Mouse (Mus musculus) large intestine, adult 2 months (tissue): Measurements from ENCODE around the gene Aifm2. TPM values are rescaled to one million over a fixed set of nuclear protein-coding genes. Genes with fewer than 3 reads are reported as not detected.

ENCODE experiments used
- DNase-seq: peaks from one replicate; pipeline ENCODE4 v3.0.0-alpha.2; 2012; ENCODE audit warnings: low read depth, low spot score
- WGBS: fragments of 180-500 bp; shearing (Covaris S2); methylation state at CpG from one replicate; pipeline ENCODE4 v1.1.7; 2018; 5-methylcytosine and 5-hydroxymethylcytosine counted together
- polyA plus RNA-seq: library from polyadenylated mRNA; depleted of rRNA; stranded (reverse); fragments of >200 nt; gene quantifications from 2 replicates; pipeline ENCODE4 v1.2.3, GENCODE M21; 2012; rRNA removed

The Aifm2 gene
- polyA plus RNA-seq = 9.8 and 13.9 TPM in 2 replicates

DNA sequence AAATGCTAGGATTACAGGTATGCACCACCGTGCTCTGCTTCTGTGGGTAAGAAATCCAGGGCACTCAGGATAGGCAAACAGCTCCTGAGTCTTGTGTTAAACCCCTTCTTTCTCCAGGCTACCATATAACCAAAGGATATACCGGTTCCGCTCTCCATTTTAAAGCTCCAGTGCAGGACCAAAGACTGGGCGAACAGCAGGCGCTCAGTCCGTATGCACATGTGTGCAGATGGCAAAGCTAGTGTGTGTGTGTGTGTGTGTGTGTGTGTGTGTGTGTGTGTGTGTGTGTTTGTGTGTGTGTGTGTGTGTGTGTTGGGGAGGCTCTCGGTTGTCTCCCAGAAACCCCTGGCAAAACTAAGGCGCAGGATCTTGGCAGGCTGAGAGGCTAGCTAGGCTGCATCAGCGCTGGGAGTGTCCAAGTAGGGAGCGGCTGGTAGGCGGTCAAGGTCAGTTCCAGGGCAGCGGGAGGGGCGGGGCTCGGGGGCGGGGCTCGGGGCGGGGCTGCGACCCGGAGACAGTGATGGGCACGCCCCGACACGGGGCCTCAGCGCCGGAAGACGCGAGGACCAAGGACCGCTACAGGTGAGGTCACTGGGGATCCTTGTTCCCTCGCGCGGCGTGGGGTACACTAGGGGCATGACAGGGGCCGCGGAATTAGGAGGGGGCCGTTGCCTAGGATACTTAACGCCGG, at the start of gene Aifm2:
TSS of gene Aifm2 (plus strand) at position 493 of the 691 bp plus-strand sequence.
- peak; percentile 47 for DNase-seq
- WGBS = 7% methylated on average over 34 of the region's 36 CpGs

DNA sequence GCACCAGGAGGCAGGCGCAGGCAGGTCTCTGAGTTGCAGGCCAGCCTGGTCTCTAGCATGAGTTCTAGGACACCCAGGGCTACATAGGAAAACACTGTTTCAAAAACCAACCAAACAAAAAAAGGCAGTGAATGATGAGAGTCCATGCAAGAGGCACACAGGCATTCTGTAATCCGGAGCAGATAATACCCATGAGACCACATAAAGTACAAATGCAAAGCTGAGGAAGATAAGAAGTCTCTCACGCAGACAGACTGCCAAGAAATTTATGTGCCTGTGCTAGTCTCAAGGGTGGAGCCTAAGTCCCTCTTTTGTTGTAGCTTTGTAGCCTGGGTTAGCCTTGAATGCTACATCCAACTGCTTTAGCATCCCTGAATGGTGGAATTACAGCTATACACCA, 49.4 kb upstream of the Aifm2 start:
- DNase-seq = no peak
- 86% methylated on average over 3 of the region's 3 CpGs for WGBS

DNA sequence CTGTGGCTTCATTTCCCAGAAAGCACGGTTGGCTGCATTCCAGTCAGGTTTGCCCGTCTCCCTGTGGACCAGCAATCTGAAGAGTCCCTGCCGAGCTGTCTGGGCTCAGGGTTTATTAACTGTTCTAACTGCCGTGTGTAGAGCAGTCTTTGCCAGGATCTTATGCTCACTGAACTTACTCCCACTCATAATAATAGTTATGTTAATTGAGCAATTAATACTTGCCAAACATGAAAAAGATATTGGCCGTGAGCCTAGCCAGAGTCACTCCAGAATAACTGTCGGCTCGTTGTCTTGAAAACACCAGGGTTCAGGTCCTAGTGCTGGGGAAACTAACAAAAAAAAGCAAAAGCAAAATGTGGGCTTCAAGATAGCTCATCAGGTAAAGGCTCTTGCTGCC, 45.8 kb upstream of the Aifm2 start:
- no peak for DNase-seq
- WGBS = 85% methylated on average over 7 of the region's 7 CpGs

DNA sequence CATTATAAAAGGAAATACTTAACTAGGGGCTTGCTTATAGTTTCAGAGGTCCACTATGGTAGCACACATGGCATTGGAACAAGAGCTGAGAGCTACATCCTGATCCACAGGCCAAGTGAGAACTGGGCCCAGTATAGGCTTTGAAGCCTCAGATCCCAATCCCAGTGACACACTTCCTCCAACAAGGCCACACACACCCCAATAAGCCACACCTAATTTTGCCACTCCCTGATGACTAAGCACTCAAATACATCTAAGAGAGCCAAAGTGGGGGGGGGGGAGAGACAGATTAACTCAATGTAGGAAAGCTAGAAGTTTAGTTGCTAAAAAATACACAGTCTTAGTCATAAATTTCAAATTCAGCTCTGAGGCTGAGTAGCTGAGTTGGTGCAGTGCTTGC, 45.2 kb upstream of the Aifm2 start:
- DNase-seq = no peak

DNA sequence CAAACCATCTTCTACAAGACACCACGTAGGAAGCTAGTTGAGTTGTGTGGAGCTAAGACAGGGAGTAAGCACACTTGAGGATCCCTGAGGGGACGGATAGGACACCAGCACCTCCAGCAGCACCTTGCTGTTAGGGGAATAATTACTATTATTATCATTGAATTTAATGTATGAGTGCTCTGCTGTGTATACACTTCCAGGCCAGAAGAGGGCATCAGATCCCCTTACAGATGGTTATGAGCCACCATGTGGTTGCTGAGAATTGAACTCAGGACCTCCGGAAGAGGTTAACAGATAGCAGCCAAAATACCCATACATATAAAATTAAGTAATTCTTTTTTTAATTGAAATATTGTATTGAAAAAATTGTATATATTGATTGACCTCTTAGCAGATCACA, 44.3 kb upstream of the Aifm2 start:
- WGBS = 95% methylated on average over 3 of the region's 3 CpGs

DNA sequence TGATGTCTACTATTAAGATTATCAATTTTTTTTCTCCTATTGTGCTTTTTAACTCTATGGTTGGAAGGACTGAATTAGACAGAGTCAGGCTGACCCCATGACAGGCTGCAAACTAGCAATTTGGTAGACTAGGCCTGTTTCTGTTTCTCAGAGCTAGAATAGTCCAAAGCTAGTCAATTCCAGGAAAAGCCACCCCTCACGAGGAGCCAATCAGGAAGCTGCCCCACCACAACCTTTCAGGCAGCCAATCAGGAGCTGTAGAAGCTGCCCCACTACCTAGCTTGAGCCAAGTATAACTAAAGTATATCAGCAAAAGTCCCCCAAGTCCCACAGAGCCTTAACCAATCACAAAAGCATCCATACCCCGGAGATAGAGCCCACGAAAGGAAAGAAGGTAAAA, 39.1 kb upstream of the Aifm2 start:
- DNase-seq = no peak
- 74% methylated on average over 3 of the region's 3 CpGs for WGBS

More for the DNA sequence above, 44.3 kb upstream of the Aifm2 start:
- DNase-seq = no peak

DNA sequence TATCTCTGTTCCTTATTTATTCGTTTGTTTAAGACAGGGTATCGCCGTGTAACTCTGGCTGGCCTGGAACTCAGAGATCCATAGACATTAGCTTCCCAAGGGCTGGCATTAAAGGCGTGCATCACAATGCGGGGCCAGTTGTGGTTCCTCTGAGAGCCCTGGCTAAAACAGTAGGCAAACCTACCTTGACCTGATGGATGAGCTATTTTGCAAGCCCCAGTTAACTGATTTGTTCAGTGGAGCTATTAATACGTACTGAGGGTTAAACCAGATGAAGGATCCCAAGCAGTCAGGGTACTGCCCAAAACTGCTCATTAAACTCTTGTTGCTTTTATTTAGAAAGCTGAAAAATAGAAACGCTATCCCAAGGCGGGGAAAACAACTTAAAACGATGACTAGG, 35.5 kb upstream of the Aifm2 start:
- DNase-seq = no peak
- WGBS = 32% methylated on average over 9 of the region's 9 CpGs

DNA sequence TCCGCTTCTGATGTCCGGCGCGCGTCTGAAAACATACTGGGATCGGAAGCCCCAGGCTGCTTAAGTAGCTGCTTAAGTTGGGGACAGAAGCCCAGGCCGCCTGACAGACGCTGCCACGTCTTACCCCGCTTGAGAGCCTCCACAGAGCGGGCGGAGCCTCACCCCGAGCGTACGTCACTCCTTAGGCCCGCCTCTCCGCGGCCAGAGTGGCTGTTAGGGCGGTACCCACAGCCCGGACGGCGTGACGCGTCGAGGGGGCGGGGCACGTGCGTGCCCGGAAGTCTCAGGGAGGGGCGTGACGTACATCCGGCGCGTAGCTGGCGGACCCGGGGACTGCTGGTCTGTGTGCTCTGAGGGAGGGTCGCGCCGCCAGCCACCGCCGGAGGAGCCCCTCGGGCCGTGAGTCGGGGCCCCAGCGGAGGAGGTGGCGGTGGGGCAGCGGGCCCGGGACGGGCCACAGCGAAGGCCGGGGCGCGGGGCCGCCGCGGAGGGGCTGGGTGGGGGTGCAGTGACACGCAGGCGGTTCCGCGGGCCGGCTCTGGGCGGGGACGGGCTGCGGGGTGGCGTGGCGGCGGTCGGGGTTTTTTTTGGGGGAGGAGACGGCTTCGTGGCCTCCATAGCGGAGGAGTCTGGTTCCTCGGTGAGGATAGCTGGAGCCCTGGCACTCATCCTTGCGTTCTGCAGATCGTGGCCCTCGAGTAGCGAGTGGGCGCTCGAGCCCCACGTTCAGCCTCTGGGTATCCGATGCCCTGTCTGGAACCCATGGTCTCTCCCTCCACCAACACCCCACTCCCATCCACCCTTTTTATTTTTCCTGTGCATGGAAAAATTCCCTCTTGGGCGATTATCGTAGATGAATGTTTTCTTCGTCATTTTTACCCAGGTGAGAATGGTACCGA, 34.8 kb upstream of the Aifm2 start, which contains the start of gene Sar1a:
TSS of gene Sar1a (plus strand) at position 285 of the 899 bp plus-strand sequence.
- DNase-seq = peak; percentile 93
- WGBS = under 1% methylated on average over 81 of the region's 84 CpGs

DNA sequence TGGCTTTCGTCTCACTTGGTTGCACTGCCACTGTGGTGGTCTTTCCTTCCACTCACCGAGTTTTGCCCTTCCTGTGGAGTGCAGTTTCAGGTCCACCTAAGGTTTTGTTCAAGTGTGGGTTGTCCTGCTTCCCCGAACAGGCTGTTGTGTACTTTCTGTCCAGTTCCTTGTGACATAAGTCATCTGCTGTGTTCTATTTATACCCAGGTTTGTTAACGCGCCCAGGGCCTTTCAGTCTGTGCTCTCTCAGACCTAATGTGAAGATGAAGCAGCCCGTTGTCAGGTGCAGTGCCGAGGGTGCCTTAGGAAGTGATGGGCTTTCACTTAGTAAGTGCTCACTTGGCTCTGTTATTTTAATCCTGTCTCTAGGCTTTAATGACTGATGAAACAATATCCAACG, 25.7 kb upstream of the Aifm2 start:
- no peak for DNase-seq
- WGBS = 84% methylated on average over 8 of the region's 8 CpGs

DNA sequence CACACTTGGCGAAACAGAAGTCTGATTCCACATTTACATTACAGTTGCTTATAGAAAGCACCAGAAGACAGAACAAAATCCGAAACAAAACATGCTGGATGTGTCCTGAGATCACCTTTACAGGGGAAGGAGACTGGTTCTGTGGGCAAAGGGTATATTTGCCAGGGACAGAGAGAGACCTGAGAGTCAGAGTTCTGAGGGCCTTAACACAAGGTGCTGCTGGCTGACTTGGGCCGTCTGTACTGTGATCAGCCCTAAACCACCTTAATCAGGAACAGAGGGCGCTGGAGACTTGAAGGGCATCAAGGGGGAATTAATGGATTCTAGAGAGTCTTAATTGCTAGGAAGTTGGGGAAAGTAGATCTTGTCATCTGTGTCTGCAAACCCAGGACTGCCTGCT, 21.5 kb upstream of the Aifm2 start:
- 72% methylated on average over 4 of the region's 4 CpGs for WGBS

DNA sequence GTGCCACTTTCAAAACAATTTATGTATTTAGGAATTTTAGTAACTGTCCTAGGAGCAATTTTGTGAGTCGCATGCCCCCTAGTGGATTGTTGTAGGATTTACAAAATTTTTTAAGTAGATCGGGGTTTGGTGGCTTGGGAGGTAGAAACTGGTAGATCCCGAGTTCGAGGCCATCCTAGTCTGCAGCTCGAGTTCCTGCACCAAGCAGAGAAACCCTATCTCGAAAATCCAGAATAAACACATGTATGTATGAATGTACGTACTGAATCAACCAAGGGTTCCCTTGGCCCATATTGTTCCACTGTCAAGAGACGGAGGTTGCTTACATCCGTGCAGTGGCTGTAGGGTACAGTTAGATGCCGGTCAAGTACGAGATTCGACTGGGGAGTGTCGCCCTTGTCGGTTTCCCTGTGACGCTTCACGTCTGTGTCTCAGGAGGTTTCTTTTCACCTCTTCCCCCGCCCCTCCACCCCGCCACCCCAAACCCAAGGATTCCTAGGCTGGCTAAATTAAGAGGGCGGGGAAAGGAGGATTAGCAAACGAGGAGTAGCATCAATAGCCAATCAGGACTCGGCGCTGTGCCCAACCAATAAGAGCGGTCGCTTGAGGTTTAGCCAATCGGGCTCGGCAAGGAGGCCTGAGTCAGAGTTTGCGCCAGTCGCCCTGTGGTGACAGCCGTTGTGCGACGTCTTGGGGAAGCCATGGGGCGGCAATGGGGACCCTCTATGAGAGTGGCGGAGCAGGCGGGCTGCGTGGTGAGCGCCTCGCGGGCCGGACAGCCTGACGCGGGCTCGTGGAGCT, 20.0 kb upstream of the Aifm2 start, which contains the start of gene Tysnd1:
TSS of gene Tysnd1 (plus strand) at position 645 of the 801 bp plus-strand sequence.
- WGBS = under 1% methylated on average over 42 of the region's 42 CpGs
- DNase-seq = peak; percentile 89

More for the DNA sequence above, 21.5 kb upstream of the Aifm2 start:
- DNase-seq = no peak

DNA sequence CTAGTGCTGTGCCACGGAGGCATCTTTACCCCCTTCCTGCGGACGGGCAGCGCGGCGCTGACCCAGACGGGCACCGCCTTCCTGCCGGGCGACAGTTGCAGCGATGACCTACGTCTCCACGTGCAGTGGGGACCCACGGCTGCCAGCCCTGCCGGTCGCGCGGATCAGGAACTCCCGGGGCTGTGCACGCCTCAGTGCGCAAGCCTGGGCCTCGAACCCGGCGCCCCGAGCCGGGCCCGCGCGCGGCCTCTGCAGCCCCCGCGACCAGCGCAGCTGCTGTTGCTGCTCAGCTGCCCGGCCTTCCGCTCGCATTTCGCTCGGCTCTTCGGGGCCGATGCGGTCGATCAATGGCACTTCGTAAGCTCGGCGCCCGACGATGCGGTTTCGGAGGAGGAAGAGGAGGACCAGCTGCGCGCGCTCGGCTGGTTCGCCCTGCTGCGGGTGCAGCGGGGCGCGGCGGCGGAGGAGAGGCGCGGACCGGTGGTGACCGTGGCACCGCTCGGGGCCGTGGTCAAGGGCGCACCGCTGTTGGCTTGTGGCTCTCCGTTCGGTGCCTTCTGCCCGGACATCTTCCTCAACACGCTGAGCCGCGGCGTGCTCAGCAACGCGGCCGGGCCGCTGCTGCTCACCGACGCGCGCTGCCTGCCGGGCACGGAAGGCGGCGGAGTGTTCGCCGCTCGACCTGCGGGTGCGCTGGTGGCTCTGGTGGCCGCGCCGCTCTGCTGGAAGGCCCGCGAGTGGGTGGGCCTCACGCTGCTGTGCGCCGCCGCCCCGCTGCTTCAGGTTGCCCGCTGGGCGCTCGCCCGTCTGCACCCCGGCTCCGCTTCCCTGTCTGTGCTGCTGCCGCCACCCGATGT, 19.1 kb upstream of the Aifm2 start:
- DNase-seq = no peak
- WGBS = under 1% methylated on average over 111 of the region's 111 CpGs

DNA sequence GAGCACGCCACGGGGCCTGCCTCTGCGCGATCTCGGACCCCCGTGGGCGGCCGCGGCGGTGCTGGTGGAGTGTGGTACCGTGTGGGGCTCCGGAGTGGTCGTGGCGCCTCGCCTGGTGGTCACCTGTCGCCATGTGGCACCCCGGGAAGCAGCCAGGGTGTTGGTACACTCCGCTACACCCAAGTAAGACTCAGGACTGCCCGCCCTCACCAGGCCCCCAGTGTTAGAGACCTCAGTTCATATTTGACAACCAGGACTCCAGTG, 18.6 kb upstream of the Aifm2 start:
- no peak for DNase-seq
- 6% methylated on average over 19 of the region's 19 CpGs for WGBS

DNA sequence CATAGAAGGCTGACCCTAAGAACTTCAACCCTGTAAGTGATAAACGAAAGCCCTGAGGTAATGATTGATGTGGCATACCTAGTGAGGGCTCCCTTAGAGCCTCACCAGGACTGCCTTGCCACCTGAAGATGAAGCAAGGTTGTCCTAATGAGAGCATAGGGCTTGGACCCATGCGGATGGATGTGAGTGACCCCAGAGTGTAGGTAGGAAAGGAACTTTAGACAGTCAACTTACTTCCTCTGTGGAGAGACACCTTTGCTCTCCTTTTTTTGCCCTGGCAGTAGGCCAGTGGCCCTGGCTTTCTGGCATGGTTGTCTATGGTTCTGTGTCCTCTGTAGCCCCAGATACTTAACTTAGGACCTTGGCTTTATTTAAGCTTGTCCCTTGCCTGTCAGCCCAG, 18.0 kb upstream of the Aifm2 start:
- DNase-seq = no peak
- WGBS = 53% methylated on average over 2 of the region's 2 CpGs

DNA sequence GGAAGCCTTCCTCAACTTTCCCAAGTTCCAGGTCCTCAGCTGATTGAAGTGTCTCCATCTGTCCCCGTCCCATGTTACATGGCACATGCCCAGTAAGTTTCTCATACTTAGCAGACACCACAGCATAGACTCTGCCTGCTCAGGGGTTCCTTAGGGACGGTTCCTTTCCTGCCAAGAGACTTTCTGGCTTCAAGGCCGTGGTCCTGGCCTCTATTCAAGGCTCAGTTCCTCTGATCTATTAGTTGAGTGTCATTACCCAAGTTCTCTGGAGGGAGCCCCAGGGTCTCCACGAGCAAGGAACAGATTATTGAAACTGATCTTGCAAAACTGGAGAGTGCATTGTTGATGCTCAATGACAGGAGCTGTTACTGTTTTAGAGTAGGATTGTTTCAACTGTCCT, 10.4 kb upstream of the Aifm2 start:
- DNase-seq = no peak
- WGBS = 68% methylated on average over 4 of the region's 4 CpGs

DNA sequence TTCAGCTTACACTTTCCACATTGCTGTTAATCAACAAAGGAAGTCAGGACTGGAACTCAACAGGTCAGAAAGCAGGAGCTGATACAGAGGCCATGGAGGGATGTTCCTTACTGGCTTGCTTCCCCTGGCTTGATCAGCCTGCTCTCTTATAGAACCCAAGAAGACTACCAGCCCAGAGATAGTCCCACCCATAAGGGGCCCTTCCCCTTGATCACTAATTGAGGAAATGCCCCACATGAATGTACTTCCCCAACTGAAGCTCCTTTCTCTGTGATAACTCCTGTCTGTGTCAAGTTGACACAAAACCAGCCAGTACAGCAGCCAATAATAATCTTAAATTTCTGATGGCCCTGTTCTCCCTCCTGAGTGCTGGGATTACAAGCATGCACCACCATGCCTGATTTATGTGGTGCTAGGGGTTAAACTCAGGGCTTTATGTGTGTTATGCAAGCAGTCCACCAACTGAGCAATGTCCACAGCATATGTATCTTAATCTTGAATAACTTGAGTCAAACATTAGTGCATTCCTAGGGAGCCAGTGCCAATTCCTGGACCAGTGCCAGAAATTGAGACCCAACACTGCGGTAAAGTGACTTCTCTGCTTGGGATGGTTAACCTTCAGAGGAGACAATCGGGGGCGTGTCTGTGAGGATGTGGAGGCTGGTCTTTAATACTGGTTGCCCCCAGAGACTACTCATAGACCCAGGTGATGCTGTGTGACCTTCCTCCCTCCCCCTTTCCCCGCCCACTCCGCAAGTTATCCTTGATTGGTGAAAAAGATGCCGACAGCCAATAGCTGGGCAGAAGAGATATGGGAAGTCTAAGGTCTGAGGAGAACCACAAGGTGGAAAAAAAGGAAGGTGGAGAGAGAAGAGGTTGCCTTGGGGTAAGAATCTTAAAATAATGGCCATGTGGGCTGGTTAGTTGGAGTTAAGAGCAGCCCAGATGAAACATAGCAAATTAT, 8.4 kb upstream of the Aifm2 start:
- no peak for DNase-seq
- WGBS = 64% methylated on average over 6 of the region's 6 CpGs

DNA sequence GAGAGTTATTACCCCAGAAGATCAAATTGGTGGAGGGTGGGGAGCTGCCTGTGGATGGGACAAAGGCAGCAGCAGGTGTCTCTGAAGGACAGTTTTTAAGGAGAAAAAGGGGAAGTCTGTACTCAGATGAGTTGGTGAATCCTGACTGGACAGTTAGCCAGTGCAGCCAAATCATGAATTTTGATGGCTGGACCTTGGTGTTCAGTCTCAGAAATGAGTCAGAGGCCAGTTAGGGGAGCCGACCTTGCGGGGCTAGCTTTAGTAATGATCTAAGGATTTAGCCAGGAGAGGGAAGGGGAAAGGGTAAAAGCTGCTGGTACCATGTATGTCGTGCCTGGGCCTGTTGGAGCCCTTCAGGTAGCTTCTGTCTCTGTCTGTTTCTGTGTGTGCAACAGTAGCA, 1.5 kb upstream of the Aifm2 start:
- 90% methylated on average over 3 of the region's 3 CpGs for WGBS

DNA sequence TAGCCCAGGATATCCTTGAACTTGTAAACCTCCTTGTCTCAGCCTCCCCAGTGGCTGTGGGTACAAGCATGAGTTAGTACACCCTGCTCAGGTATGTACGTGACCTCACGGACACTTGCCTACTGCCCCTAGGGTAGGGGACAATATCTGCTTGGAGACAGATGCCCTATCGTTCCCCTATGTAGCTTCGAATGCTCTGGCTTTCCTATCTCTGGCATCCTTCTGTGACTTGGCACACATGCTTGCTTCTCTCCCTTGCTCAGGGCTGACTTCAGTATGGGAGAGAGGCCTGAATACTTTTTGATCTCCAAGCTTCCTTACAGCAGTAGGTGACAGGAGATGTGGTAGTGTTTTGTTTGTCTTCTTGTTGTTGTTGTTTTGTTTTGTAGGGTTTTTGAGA, 917 bp upstream of the Aifm2 start:
- WGBS = 93% methylated on average over 4 of the region's 4 CpGs
- DNase-seq = no peak

More for the DNA sequence above, 1.5 kb upstream of the Aifm2 start:
- DNase-seq = no peak
